Mouse (Mus musculus) liver, embryonic 14.5 days (tissue): ENCODE results near the gene Fhit.

ENCODE experiments used
- CTCF ChIP-seq: IDR thresholded peaks from 2 replicates; pipeline ENCODE4 v1.5.1; 2016; ENCODE audit warnings: antibody characterized with exemption, low read depth, control low read depth
- EP300 ChIP-seq: IDR thresholded peaks from 2 replicates; pipeline ENCODE4 v1.6.1; 2016; ENCODE audit warnings: antibody characterized with exemption, low read depth

DNA sequence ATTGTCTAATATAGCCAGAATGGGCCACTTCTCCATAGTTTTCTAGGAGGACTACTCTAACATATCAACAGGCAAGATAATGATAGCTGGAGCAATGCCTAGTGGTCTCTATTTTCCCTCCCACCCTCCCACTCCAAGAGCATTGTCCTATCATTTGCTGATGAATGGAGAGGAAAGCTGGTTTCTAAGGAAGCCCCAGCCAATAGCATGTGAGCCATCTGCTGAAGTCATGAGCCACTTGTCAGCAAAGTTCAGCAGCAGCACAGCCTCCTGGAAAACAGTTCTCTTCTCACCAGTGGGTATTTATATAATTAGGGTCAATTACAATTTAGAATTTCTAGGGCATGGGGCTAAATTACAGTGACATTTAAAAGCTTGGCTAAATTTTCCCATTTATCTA lies 1035.3 kb downstream of the Fhit start:
- TF ChIP-seq CTCF (no peak), EP300 (no peak)
